Mouse (Mus musculus) brain, adult 2 months (tissue): ENCODE measurements at regions not wholly inside any gene's neighbourhood (a gene's known extent, or its start where the extent isn't known, plus 50 kb on each side); places are given as distances from the start of the nearest gene placed in this dataset.
"Not testable (repeated sequence)": the region's sequence is repeated elsewhere in the genome, so short reads cannot be mapped to it uniquely, and the experiment has no call there.

Experiments used
- DNase-seq: peaks from one replicate; pipeline ENCODE4 v3.0.0; 2011; ENCODE audit warnings: low read depth, low spot score

DNA sequence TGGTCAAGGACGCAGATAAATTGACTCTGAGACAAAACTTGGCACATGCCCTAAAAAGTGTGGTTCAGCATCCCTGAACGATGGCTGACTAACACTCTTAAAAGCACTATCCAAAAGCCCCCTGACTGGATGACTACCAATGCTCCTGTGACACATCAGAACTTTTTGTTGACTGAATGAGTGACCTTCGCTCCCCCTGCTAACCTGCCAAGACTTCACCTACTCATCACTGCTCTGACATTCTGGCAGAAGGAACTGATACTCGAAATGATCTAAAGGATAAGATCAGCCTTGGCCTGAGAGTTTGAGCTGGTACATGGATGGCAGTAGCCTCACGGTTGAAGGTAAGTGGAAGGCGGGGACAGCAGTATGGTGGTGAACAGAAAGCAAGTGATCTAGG lies 62.4 kb upstream of the Tgm3 start:
- not testable (repeated sequence) for DNase-seq

DNA sequence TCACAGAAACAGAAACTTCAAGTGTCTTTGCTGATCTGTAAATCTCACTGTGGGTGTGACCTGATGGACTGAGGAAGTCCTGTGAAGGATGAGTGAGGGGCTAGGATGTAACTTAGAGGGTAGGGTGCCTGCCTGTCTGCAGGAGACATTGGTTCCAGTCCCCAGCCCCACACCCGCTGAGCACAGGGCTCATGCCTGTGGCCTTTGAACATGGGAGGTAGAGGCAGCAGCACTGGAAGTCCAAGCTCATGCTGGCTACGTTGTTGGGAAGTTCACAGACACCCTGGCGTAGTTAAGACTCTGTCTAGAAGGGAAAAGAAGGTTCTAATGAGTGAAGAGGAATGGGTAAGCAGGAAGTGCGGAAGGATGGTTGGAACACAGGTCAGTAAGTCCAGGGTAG lies 59.7 kb upstream of the Tgm3 start:
- DNase-seq = no peak

DNA sequence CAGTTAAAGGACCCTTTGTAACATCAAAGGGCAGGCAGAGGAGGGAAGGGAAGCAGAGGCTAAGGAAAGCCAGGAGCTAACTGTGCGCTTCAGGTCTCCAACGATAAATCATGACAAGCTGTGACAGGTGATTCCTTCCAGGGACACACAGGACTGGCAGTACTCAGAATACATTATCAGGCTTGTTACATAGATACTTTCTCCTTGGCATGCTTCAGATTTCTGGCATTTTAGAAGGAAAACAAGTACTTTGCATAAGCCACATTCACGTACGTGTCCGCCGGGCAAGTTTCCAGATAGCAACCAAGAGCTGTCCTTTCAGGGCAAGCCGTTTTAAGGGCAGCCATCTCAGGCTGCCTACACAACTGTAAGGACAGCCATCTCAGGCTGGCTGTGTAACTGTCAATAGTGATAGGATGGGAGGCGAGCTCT lies 56.9 kb upstream of the Tgm3 start:
- DNase-seq = no peak

DNA sequence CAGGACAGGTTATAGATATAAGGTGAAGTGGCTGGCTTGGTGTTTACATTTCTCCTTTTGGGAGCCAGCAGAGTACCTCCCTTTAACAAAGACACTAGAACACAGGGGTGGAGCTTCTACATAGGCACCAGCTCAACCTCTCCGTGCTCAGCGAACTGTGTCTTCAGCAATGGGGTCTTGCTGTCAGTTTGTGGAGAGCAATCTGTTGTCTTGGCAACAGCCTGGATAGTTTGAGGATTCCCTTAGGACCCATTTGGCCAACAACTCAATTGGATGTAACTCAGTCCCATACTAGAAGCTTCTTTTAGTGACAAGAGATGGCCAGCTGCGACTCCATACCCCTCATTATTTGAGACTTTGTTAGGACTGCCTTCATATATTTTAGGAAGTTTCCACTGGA lies 54.0 kb upstream of the Tgm3 start:
- no peak for DNase-seq

DNA sequence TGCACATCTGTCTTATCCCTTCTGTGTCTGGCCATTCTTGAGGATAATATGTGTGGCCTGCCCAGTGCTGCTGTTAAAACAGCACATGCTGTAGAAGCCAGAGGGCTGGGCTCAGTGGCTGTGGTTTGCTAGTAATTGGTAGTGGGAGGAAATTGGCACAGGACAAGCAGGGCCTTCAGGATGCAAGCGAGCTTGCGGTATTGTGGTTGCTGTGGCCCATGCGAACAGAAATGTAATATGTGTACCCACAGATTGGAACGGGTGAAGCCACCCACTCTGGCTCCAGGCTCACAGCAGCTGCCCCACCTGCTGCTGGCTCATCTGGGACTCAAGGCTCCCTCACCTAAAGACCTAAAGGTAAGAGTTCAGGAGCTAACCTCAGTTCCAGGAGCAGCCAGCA lies 51.8 kb upstream of the Tgm3 start:
- DNase-seq = peak; percentile 20

DNA sequence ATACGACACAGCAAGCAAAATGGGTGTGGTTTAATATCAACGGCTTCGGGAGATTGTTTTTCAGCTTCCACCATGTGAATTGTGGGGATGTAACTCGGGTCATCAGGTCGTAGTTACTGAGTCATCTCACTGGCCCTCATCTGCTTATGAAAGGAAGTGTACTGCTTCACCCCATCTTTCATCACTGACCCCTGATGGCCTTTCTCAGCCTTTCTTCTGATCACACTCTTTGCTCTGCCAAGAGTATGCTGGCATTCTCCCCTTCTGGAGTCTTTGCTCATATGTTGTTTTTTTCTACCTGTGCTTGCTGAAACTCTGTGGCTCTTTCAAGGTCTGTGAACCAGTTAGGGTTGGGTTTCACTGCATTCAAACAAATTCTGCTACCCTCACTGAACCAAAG lies 50.6 kb upstream of the Tgm3 start:
- DNase-seq = no peak
